Mouse (Mus musculus) urinary bladder, adult 18-20 months (tissue): ENCODE measurements at regions not wholly inside any gene's neighbourhood (a gene's known extent, or its start where the extent isn't known, plus 50 kb on each side); places are given as distances from the start of the nearest gene placed in this dataset.
A peak's percentile ranks its signal among the peaks of the same experiment; 100 is the strongest.

Source experiments
- DNase-seq, 2 experiments: peaks; one replicate each; pipeline ENCODE4 v3.0.0; 2022; ENCODE audit warnings: low spot score in 2 of 2, mixed read lengths in 2 of 2

DNA sequence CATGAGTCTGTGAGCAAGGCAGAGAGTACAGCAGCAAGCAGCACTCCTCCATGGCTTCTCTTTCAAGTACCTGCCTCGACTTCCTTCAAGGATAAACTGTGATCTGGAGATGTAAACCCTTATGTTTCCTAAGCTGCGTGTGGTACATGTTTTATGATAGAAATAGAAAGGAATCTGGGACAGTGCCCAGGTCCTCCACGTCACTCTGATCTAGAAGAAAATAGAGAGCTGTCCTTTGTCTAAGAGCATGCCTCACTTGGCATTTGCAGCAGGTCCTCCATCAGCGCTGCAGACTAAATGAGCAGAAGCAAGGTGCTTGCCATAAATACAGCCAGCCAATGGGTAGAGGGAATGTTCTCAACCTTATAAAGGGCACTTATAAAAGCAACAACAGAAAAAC is 156.3 kb upstream of the Zfp618 start:
- DNase-seq = no peak

DNA sequence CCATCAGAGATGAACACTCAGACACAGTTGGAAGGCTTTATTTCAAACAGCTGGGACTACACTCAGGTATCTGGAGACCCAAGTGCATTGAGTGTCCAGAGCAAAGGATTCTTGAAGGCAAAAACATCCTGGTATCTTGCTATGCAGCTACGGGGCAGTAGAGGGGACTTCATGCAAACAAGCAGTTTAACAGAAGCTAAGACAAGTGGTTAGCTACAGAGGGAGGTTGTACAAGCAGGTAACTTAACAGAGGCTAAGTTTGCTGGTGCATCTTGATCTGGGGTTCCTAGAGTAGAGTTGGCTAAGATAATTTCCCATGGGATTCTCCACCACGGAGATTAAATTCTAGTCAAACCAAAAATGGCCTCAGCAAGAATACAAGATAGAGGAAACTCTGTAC is 145.5 kb upstream of the Zfp618 start:
- DNase-seq = no peak

DNA sequence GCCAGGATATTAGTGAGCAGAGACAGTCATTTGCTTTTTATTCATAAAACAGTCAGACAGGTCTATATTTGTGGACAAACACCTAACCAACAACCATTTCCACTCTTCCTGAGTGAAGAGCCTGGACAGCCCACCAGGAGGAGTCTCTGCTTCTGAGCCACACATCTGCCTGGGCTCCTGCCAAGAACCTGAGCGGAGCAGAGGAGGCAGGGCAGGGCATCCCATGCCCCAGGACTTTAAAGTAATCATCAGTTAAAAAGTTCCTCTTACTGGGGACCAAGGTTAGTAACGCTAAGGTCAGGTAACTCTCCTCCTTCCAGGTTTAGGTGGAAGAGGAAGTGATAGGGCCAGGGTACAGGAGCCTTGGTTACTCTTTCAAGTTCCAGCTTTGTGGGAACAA is 144.1 kb upstream of the Zfp618 start:
- no peak for DNase-seq

DNA sequence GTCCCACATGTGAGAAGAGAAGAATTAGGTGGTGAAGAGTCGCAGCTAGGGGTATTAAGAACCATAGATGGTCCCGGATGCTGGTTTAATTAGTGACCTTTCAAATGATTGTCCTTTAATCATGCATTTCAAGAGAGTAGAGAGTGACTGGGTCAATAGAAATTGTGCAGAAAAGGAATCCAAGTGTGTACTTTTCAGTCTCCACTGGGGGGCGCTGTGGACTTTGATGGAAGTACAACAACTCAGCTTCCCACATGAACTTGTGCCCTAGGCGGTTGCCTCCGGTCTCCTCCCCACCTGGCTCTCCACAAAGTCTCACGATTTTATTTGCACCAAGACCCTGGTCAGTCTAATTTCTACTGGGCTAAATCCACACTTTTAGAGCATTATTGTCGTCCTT is 142.8 kb upstream of the Zfp618 start:
- DNase-seq = no peak

DNA sequence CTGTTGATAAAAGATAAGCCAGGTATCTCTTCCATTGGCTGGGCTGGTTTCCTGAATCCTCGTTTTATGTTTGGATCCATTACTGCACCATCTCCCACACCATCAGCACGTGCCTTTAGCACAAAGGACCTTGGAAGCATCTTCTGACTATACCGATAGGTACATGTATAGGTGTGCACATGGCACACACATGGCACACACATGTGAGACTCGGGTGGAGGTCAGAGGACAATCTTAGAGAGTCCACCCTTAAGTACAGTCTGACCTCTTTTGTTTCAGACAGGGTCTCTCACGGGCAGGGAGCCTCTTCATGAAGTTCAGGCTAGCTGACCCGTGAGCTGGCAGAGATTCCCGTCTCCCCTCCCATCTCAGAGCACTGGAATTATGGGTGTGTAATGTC is 142.3 kb upstream of the Zfp618 start:
- DNase-seq = no peak

DNA sequence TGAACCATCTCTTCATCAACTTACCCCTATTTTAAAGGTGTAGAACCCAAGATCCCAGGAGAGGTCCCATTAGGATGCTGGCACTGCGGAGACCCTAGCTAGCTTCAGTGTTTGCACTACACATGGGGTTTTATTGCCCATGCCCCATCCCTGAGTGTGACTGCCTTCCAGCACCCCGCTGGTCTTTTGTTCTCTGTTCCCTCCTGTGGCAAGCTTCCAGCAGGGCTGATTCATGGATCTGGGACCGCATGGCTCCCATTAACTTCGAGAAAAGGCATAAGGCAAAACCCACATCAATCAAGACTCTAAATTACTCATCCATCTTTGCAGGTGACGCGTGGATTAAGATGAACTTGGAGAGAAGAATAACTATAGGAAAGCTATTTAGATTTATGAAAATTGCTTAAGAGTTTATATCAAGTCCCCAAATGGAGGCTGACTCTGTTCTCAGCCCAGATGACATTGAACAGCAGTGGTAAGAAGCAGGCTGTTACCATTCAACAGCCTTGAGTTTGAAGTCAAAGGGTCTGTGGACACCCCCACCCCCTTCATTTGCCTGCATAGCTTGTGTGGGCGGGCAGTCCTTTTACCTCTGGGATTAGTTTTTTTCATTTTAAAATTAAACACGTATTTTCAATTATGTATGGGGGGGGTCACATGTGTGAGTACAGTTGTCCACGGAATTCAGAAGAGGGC is 141.7 kb upstream of the Zfp618 start:
- DNase-seq = no peak

DNA sequence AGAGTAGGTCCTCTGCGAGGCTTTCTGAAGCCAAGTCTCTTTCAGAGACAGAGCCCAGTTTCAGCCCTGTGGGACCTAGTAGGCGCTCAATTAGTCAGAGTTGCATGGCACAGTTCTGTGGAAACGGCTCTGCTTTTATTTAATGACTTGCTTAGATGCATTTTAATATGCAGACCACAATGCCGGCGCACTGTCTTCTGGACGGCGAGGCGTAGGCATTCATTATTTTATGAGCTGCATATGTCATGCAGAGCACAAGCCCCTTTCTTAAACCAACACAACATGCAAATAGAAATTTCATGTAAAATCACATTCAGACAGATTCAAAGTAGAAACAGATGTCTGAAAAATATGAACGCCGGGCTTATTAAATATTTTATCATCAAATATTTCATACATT is 140.8 kb upstream of the Zfp618 start:
- DNase-seq = no peak

DNA sequence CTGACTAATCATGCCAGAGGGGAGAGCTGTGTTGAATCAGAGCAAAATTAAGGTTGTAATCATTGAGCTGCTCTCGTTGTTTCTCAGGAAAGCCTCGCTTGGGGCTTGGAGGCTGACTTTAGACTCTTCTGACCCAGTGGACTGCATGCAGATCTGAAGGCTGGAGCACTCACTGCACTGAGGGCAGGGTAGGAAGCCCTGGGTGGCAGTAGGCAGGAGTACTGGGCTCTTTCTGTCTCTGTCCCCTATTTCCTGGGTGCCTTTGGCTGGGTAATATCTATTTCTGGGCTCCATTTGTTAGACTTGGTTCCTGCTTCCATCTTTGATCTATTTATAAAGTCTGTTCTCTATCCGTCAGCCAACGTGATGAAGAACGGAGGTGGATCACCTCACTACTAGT is 140.1 kb upstream of the Zfp618 start:
- no peak for DNase-seq

DNA sequence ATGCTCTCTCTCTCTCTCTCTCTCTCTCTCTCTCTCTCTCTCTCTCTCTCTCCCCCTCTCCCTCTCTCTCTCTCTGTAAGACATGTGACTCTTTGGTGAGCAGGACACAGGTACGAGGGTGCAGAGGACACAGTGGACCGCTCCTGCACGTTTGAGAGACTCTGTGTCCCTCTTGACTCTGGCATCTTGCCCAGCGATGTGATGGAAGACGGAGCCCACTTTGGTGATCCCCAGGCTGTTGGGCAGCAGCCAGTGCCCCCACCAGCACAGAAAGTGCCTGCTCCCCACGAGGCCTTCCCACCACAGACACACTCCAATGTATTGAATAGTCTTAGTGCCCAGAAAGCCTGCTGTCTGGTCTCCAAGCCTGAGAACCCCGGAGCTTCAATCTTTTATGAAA is 136.4 kb upstream of the Zfp618 start:
- no peak for DNase-seq

DNA sequence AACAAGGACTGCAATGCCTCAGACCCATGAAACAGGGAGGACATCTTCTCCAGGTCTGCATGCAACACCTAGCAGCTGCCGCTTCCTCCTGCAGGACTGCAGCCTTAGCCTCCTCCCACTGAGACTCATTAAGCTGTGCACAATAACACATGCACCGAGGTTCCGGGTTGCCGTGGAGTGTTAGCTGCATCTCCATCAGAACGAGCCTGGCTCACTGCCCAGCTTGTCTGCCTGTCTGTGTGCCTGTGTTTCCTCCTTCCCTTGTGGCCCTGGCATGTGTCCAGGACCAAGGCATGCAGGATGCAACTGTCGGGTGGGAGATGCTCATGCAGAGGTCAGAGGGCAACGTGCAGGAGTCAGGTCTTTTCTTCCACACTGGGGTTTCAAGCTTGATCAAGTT is 131.4 kb upstream of the Zfp618 start:
- no peak for DNase-seq

DNA sequence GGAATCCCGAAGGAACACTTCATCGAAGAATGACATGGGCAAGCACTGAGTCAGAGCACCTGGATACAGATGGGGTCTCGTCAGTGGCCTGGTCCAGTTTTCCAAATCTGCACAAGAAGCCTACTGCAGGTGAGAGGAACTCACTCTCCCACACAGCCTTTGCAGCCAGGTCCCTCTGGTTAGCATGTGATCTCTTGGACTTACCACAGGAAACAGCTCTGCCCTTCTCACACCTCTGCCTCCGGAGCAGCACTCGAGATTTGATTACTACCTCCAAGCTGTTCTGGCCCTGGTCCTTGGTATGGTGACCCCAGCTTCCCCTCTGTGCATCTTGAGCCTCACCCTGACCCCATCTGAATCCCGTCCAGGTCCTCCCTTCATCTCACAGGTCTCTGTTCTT is 128.5 kb upstream of the Zfp618 start:
- no peak for DNase-seq

DNA sequence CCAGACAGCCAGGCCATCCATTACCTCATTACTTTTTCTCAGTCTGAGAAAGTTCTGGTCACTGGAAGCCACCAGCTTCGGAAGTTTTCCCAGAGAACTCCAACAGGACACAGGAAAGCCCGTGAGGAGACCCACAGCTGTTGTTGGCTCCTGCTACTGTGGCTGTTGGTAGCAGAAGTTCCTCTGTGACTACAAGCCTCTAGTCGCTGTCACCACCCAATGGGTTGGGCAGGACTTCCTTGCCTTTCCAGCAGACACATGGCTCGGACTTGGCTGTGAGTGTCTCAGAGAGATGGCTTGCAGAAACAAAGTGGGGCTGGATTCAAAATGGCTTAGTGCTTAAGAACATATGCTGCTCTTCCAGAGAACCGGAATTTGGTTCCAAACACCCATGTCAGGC is 114.8 kb upstream of the Zfp618 start:
- no peak for DNase-seq

DNA sequence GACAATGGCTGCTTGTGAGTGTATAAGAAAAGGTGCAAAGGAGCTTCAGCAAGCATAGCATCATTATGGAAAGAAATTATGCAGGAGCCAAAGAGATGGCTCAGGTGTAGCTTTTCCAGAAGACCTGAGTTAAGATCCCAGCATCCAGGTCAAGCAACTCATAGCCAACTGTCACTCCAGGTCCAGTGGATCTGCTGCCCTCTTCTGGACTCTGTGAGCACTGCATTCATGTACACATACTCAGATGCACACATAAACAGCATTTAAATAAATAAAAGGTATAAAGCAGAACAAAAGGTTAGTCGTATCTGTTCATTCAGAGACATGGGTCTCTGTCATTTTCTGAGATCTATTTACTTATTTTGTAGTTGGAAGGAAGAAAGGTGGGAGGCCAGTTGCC is 112.0 kb upstream of the Zfp618 start:
- no peak for DNase-seq

DNA sequence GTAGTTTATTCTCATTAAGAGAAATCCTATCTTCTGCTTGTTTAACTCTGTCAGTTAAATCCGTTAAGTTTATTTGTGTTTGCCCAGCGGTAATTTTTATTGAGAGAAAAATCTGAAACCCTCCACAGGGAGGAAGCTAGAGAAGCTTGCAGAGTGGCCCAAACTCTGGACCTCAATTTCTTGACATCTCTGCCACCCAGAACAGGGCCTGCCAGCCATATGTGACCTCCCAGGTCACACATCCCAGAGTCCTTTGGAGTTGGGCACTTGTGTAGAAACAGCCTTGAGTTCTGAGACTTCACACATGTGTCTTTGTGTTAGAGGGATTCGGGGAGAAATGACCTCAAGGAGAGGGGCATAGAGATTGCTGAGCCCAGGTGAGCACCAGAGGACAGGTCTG is 109.0 kb upstream of the Zfp618 start:
- DNase-seq = no peak

DNA sequence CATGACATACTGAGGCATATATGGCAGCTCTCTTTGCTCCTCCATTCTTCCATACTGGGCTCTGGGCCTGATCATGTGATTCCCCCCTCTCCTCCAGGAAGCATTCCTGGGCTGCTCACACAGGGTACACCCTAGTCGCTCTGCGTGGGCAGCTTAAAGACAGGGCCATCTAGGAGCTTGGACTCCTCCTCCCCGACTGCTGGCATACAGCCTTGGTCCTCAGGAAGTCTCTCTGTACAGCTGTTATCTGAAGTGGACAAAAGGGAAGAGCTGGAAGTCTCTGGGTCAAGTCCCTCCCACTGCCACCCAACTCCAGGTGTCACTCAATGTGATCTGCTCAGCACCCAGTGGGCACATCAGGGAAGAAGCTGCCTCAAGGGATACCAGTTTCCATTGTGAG is 102.6 kb upstream of the Zfp618 start:
- DNase-seq = no peak

DNA sequence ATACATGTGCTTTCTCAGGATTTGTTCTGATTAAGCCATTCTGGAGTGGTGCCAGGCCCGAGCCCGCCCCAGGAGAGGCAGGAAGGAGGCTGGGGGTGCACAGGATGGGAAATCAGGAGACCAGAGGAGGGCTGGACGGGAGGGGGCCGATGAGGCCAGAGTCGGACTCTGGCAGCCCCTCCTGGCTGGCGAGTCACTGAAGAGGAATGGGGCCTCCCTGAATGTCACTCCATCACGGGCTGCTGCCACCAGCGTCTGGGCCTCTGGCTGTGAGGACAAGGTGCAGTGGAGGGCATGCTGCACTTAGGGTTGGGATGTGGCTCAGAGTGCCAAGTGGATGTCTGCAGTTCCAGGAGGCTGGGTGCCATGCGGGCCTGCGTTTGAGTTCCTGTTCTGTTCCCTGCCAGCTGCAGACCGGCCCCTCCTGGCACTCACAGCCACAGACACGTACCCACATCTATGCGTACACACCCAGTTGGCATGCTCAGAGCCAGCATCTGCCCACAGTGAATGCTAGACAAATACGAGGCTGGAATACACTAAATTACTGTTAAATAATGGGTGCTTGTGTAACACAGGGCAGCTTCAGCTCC is 94.9 kb upstream of the Zfp618 start:
- DNase-seq = no peak

DNA sequence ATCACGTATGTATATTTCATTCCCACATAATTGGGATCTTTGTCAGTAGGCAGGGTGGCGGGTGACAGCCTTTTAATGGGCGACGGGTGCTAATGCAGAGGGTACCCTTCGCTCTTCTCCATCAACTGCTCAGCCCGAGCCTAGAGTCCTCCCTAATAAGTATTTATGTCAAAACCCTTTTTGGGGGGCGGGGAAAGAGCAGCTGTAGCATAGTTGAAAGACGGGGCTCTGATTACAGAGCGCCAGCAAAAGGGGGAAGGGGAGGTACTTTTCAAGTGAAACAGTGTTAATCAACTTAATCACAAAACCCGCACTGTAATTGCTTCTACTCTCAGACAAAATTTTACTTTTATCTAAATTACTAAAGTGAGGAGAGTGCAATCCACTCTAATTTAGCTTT is 92.8 kb upstream of the Zfp618 start:
- no peak for DNase-seq

DNA sequence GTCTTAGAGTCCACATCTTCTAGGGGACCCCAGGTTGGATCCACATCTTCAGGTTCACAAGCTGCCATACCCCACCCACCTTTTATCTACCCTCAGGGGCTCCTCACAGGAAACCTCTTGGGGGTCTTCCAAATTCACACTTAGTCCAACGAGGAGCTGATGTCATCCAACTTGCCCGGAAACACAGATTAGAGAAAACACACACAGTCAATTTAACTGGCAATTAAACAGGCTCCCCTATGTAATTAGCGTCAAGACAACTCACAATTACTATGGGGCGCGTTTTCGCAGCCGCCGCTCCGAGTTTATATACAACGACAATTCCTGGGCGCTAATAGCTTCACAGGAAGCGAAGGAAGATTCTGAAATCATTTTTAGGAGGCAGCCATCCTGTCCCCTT is 91.4 kb upstream of the Zfp618 start:
- no peak for DNase-seq

DNA sequence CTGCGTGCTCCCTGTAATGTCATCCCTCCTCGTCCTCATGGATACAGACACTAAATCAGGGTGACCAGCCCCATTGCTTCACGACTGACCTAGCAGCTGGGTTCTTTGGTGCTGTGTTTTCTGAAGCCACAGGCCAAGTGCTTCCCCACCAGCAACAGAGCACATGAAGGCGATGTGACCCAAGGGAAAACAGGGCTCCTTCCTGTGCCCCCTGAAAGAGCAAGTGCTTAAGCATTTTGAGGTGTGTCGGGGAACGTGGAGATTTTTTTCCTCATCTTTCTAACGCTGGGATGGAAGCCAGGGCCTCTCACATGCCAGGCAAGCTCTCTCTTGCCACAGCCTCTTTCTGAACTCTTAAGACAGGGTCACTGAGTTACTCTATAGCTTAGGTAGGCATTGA is 87.3 kb upstream of the Zfp618 start:
- no peak for DNase-seq

DNA sequence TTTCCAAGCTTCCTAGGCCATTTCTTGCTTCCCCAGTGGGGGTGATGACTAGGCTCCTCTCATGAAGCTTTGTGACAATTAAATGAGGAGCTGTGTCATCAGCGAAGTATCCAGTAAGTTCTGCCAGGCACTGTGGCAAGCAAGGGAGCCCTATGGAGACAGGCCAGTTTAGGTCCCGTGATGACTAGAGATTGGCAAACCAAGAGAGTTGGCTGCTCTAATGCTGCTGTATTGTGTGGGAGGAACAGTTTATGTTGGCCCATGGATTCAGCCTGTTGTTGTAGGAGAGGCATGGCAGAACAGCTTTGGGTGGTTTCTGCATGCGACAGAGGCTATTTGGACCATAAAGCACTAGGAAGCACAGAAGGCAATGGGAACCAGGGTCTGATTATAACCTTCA is 86.4 kb upstream of the Zfp618 start:
- peak in 1 of 2 experiments; percentile 27 for DNase-seq

DNA sequence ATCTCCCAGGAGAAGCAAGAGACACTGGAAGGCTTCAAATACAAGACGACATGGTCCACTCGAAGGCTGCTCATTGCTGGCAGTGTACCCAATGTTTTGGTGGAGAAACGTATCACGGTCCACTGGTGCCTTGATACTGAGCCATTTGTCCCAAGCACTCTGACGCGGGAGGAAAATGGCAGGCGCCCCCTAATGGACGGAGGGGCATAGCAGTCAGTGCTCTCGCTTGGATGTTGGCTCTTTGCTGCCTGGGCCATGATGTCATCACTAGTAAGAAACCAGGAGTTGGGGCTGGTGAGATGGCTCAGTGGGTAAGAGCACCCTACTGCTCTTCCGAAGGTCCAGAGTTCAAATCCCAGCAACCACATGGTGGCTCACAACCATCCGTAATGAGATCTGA is 83.5 kb upstream of the Zfp618 start:
- DNase-seq = no peak

DNA sequence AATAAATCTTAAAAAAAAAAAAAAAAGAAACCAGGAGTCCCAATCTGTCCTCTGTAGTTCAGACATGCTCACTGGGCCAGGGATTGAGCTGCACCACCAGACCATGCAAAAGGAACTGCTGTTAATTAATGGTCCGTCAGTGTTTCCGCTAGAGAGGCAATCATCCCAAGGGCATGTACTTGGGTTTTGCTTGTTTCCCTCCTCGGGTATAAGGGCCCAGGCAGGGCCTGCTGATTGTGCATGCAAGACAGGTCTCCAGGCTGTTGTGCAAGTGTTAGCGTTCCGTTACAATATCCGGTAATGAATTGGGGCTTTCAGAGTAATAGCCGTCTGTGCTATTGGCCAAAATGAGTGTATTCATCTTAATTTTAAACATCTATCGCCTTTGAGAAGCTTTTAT is 83.1 kb upstream of the Zfp618 start:
- no peak for DNase-seq

DNA sequence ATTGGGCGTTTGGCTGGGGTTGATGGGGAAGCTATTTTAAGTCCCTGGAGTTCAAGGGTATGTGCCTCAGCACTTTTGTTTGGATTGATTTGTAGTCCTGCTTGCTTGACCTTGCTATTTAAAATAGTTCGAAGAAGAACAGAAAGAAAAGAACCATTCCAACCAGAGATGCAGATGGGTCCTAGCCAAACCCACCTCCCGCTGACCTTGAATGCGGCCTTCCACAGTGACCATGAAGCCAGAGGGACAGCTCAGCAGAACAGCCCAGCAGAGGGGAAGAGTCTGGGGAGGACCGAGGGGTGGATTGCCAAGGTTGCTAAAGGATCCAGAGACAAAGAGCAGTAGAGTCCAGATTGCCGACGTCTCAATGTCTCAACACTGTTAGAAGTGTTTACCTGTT is 76.6 kb upstream of the Zfp618 start:
- DNase-seq = no peak

DNA sequence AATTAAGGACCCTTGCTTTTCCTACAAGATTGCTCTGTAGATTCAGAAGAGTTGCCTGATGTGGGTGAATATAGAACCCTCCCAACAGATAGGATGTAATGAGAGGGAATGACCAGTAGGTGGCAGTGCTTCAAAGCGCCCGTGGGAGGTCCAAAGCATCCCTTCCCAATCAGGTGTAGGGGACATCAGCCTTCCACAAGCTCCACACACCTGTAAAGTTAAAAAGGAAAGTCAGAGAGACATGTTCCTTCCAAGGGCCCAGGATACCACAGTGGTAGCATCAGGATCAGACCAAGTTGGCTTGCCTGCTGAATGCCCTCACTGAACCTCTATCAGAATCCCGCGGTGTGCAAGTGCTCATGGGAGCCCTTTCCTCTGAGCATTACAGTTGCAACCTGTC is 75.7 kb upstream of the Zfp618 start:
- DNase-seq = peak in 1 of 2 experiments; percentile 7
